Mouse (Mus musculus) megakaryocyte, embryonic 14.5 days (primary cell): ENCODE results near the gene Fam19a3.

Source experiments
- FLI1 ChIP-seq: IDR thresholded peaks from 2 replicates; pipeline ENCODE4 v1.6.1; 2012; ENCODE audit warnings: low read length, inconsistent platforms, mixed read lengths
- GATA1 ChIP-seq: IDR thresholded peaks from 3 replicates; pipeline ENCODE4 v1.6.1; 2012; ENCODE audit warnings: mixed read lengths, low read length, inconsistent platforms, borderline replicate concordance

DNA sequence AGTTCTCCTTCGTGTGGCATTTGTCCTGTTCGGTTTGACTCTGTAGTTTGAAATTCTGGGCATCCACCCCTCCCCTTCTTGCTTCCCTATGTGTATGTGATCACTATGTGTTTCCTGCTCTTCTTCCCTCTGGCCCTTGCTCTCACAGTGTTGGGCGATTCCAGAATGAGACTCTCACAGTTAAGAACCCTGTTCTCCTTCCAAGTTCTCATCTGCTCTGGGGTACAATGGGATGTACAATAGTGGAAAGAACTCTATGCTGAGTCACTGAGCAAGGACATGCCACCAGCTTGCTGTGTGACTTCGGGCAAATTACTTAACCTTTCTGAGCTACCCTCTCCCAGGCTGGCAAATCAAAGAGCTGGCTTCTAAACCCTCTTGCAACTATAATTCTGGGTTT, 13.9 kb downstream of the Fam19a3 start:
- TF ChIP-seq GATA1 (no peak), FLI1 (no peak)
